Mouse (Mus musculus): ENCODE results near the gene Ccl28. TPM values are rescaled to one million over a fixed set of nuclear protein-coding genes. Genes with fewer than 3 reads are reported as not detected.

The Ccl28 gene
- polyA plus RNA-seq, 1 experiment from 2014 or later = 0.09 TPM

DNA sequence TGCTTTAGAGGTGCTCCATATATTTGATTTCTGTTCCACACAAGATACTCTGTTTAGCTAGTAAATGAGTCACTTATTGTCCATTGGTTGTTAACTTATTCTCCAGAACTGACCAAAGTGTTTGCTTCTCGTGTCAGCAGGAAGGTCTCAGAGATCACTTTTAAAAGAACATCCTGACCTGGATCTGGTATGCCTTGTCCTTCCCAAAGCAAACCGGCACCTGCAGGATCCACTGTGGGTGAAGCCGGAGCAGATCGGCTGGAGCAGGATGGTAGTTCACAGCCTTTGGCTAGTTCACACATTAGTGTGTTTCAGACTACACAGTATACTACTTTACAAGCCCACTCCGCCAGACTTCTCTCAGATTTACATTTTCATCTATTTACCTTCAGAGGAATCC is 14.8 kb downstream of the Ccl28 start:
- no peak for TF ChIP-seq CTCF (IDR thresholded peaks at IDR 0.05; ENCODE audit: low read depth)
- Histone ChIP-seq H3K27me3 (ENCODE audit: insufficient read depth, low read length) (0 out of 2 replicates have a peak, but pooled peaks cover 2% of the 10 kb centered on the region), H3K27ac (ENCODE audit: low read depth) (no peak overlapping the region), H3K4me3 (ENCODE audit: low read depth, low read length) (no peak overlapping the region), H3K4me2 (no peak overlapping the region), H3K36me3 (ENCODE audit: insufficient read depth) (no peaks in the 10 kb centered on the region), H3K9me3 (ENCODE audit: low read depth, low read length) (no peaks in the 10 kb centered on the region), H3K9ac (no peak overlapping the region), H3K4me1 (ENCODE audit: insufficient read depth) (no peaks in the 10 kb centered on the region)
- no peak for DNase-seq
- no peak for ATAC-seq (ENCODE audit: insufficient read depth)
- 84% methylated on average over 5 of the region's 5 CpGs for WGBS

DNA sequence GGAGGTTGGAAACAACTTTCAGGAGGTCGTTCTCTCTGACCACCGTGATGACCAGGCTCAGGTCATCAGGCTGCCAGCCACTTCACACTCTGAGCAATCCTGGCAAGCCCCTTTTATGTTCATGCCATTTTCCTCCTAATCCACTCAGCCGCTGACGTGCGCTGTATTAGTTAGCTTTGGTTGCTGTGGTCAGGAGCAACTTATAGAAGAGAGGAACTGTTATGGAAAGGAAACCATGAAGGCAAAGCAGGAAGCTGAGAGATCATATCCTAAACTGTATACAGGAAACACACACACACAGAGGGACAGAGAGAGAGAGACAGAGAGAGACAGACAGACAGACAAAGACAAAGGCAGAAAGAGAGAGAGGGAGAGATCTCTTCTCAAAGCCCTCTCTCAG is 15.7 kb downstream of the Ccl28 start:
- H3K36me3 ChIP-seq (ENCODE audit: insufficient read depth) = no peaks in the 10 kb centered on the region
- TF ChIP-seq CTCF (IDR thresholded peaks at IDR 0.05; ENCODE audit: low read depth) = no peak
- ATAC-seq (ENCODE audit: insufficient read depth) (no peak), DNase-seq (no peak)
- H3K9ac ChIP-seq = no peak overlapping the region
- no peaks in the 10 kb centered on the region for H3K9me3 ChIP-seq (ENCODE audit: low read depth, low read length)
- 80% methylated on average over 5 of the region's 5 CpGs for WGBS
- no peaks in the 10 kb centered on the region for H3K27me3 ChIP-seq (ENCODE audit: insufficient read depth, low read length)
- H3K4me3 ChIP-seq (ENCODE audit: low read depth, low read length) = no peak overlapping the region
- H3K27ac ChIP-seq (ENCODE audit: low read depth) = no peak overlapping the region
- no peaks in the 10 kb centered on the region for H3K4me1 ChIP-seq (ENCODE audit: insufficient read depth)
- H3K4me2 ChIP-seq = no peak overlapping the region

DNA sequence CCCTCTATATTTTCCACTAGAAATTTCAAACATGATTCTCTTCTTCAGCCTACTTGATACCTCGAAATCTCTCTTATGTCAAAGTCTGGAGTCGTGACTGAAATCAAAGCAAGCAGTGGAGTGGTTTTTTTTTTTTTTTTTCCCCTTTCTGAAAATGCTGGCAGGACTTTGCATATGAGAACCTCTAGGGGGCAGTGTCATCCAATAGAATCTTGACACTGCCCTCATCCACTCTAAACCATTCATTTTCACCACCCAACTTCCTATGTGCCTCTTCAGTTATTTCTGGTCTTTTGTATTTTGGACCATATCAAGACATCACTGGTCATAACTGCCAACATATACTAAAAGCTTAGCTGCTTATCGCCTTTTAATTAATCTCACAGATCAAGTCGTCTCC is 16.9 kb downstream of the Ccl28 start:
- H3K27ac ChIP-seq (ENCODE audit: low read depth) = no peak overlapping the region
- WGBS = 41% methylated on average over 4 of the region's 4 CpGs
- H3K36me3 ChIP-seq (ENCODE audit: insufficient read depth) = no peaks in the 10 kb centered on the region
- no peaks in the 10 kb centered on the region for H3K9me3 ChIP-seq (ENCODE audit: low read depth, low read length)
- peak; percentile 85 for DNase-seq
- no peak for ATAC-seq (ENCODE audit: insufficient read depth)
- no peak overlapping the region for H3K4me2 ChIP-seq
- no peak overlapping the region for H3K4me3 ChIP-seq (ENCODE audit: low read depth, low read length)
- peak; percentile 67 for TF ChIP-seq CTCF (IDR thresholded peaks at IDR 0.05; ENCODE audit: low read depth)
- H3K4me1 ChIP-seq (ENCODE audit: insufficient read depth) = no peaks in the 10 kb centered on the region
- H3K9ac ChIP-seq = no peak overlapping the region
- no peaks in the 10 kb centered on the region for H3K27me3 ChIP-seq (ENCODE audit: insufficient read depth, low read length)

DNA sequence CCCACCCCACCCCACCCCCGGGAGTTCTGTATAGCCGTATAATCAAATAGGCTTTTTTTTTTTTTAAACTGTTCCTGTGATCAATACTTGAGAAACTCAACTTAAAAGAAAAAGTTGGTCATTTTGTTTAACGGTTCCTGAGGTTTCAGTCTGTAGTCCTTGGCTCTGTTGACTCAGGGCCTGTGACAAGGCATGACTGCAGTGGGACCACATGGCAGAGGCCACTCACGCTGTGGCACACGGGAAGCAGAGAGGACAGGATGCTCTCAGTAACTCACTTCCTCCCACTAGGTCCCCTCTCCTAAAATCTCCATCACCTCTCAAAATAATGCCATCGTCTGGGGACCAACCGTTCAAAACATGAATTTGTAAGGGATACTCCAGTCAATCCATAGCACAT is 17.5 kb downstream of the Ccl28 start:
- ATAC-seq (ENCODE audit: insufficient read depth) (no peak), DNase-seq (no peak)
- no peak for TF ChIP-seq CTCF (IDR thresholded peaks at IDR 0.05; ENCODE audit: low read depth)
- Histone ChIP-seq H3K4me2 (no peak overlapping the region), H3K4me1 (ENCODE audit: insufficient read depth) (no peaks in the 10 kb centered on the region), H3K36me3 (ENCODE audit: insufficient read depth) (no peaks in the 10 kb centered on the region), H3K9me3 (ENCODE audit: low read depth, low read length) (no peaks in the 10 kb centered on the region), H3K4me3 (ENCODE audit: low read depth, low read length) (no peak overlapping the region), H3K9ac (no peak overlapping the region), H3K27me3 (ENCODE audit: insufficient read depth, low read length) (no peaks in the 10 kb centered on the region), H3K27ac (ENCODE audit: low read depth) (no peak overlapping the region)
- WGBS = 68% methylated on average over 7 of the region's 7 CpGs

DNA sequence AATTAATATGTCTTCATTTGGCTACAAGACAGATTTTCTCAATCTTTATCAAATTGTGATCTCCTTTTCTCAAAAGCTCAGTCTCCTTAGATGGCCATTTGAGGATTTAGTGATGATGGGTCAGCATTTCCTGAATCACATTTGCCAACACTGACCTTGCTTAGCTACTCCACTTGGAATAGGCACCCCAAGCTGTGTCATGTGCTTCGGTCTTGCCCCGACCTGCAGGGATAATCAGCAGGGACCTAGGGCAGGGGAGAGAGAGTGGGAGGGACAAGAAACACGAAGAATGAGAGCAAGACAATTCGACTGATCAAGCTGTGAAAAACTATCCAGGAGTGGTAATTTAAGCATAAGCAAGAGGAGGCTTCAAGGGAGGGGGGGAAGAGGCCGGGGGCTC is 21.1 kb downstream of the Ccl28 start:
- no peaks in the 10 kb centered on the region for H3K9me3 ChIP-seq (ENCODE audit: low read depth, low read length)
- H3K4me3 ChIP-seq (ENCODE audit: low read depth, low read length) = no peak overlapping the region
- H3K4me2 ChIP-seq = no peak overlapping the region
- no peak for TF ChIP-seq CTCF (IDR thresholded peaks at IDR 0.05; ENCODE audit: low read depth)
- DNase-seq (no peak), ATAC-seq (ENCODE audit: insufficient read depth) (no peak)
- no peaks in the 10 kb centered on the region for H3K4me1 ChIP-seq (ENCODE audit: insufficient read depth)
- H3K27me3 ChIP-seq (ENCODE audit: insufficient read depth, low read length) = no peaks in the 10 kb centered on the region
- no peak overlapping the region for H3K27ac ChIP-seq (ENCODE audit: low read depth)
- 63% methylated on average over 5 of the region's 5 CpGs for WGBS
- no peak overlapping the region for H3K9ac ChIP-seq
- no peaks in the 10 kb centered on the region for H3K36me3 ChIP-seq (ENCODE audit: insufficient read depth)

DNA sequence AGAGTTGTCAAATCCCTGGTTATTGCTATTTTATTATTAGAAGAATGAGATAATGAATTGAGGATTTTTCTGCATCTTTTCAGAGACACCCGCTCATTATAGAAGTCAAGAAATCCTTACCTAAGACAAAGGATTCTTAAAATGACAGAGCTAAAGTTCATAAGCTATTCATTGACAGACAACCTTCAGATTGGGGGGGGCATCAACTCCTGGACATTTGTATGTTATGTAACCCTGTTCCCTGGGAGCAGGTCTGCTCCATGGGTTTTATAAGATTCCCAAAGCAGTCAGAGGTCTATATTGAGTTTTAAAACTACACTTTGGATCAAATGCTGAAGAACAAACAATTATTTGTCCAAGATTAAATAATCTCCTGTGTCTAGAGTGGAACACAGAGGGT is 22.9 kb downstream of the Ccl28 start:
- TF ChIP-seq CTCF (IDR thresholded peaks at IDR 0.05; ENCODE audit: low read depth) = no peak
- Histone ChIP-seq H3K4me1 (ENCODE audit: insufficient read depth) (no peaks in the 10 kb centered on the region), H3K4me3 (ENCODE audit: low read depth, low read length) (no peak overlapping the region), H3K27ac (ENCODE audit: low read depth) (no peak overlapping the region), H3K4me2 (no peak overlapping the region), H3K9me3 (ENCODE audit: low read depth, low read length) (no peaks in the 10 kb centered on the region), H3K9ac (no peak overlapping the region), H3K27me3 (ENCODE audit: insufficient read depth, low read length) (no peaks in the 10 kb centered on the region), H3K36me3 (ENCODE audit: insufficient read depth) (no peaks in the 10 kb centered on the region)
- ATAC-seq (ENCODE audit: insufficient read depth) (no peak), DNase-seq (no peak)
- 91% methylated on average over 1 of the region's 1 CpGs for WGBS

DNA sequence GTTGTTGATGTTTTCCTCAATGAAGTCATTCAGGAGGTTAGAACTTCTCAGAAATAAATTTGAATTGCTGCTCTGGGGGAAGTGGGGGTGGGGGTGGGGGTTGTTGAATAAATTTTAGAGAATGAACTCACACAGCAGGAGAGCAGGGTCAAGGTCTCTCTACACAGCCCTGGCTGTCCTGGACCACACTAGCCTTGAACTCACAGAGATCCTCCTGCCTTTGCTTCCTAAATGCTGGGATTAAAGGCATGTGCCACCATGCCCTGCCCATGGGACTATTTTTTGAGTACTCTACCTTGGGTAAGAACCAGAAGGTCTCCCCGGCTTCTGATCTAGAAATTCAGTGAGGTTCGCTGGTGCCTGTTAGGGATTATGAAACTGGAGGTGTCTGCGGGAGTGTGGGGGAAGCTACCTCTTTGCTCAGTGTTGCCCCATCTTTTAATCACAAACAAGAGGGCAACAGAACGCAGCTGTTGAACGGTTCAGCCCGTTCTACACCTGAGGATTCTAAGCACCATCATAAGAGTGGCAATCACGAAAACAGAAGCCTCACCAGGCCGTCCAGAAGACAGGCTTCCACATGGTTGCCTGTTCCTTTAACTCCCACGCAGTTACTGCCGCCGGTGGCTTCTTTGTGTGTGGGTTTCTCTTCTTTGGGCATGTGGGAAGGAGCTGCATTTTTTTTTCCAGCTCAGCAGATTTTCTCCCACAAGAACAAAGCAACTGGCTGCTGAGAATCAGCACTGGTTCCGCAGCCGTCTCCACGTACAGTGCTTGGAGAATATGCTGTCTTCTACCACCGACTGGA is 25.5 kb downstream of the Ccl28 start:
- H3K9me3 ChIP-seq (ENCODE audit: low read depth, low read length) = no peaks in the 10 kb centered on the region
- no peak overlapping the region for H3K27ac ChIP-seq (ENCODE audit: low read depth)
- ATAC-seq (ENCODE audit: insufficient read depth) (no peak), DNase-seq (no peak)
- no peaks in the 10 kb centered on the region for H3K27me3 ChIP-seq (ENCODE audit: insufficient read depth, low read length)
- H3K36me3 ChIP-seq (ENCODE audit: insufficient read depth) = no peaks in the 10 kb centered on the region
- H3K4me2 ChIP-seq = no peak overlapping the region
- whole genome bisulfite sequencing = 57% methylated on average over 15 of the region's 15 CpGs
- H3K4me1 ChIP-seq (ENCODE audit: insufficient read depth) = no peaks in the 10 kb centered on the region
- H3K9ac ChIP-seq = no peak overlapping the region
- no peak overlapping the region for H3K4me3 ChIP-seq (ENCODE audit: low read depth, low read length)
- no peak for TF ChIP-seq CTCF (IDR thresholded peaks at IDR 0.05; ENCODE audit: low read depth)

Measured in lung, embryonic 14.5 days (tissue).